Mouse (Mus musculus) megakaryocyte, embryonic 14.5 days (primary cell): ENCODE measurements at regions not wholly inside any gene's neighbourhood (a gene's known extent, or its start where the extent isn't known, plus 50 kb on each side); places are given as distances from the start of the nearest gene placed in this dataset.

Experiments used
- FLI1 ChIP-seq: IDR thresholded peaks from 2 replicates; pipeline ENCODE4 v1.6.1; 2012; ENCODE audit warnings: low read length, inconsistent platforms, mixed read lengths
- GATA1 ChIP-seq: IDR thresholded peaks from 3 replicates; pipeline ENCODE4 v1.6.1; 2012; ENCODE audit warnings: mixed read lengths, low read length, inconsistent platforms, borderline replicate concordance

DNA sequence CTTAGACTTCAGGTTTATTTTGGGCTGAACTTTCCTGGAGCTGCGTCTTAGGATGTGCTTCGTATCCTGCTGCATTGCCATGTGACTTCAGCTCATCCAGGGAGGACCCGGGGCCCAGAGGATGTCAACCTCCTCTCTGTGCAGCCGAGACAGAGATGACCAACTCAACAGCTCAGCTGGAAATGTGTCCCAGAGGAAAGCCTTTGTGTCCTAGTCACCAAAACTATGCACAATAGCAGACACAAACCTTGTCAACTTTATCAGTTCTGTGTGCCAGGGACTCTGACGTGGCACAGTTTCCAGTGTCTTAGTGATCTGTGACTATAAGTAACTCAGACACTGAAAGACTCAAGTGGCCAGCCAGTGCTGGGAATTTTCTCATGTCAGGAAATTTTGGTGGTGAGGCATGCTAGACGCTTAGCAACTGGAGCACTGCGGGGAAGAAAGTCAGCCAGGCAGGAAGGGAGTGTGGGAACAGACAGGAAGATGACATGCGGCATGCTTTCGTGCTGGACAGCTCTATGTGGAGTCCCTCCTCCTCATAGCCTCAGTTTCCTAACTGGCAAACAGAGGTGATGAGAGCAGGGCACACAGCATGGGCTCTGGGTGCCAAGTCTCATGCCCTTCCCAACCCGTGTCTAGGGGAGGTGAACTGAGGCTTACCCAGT lies 156.1 kb downstream of the Plpp3 start:
- no peak for TF ChIP-seq FLI1
- TF ChIP-seq GATA1 = no peak
